Mouse (Mus musculus) hindbrain, postnatal 0 days (tissue): ENCODE data around the gene Zgpat. TPM values are rescaled to one million over a fixed set of nuclear protein-coding genes. Genes with fewer than 3 reads are reported as not detected.

Source experiments
- ATAC-seq: fragments of 200-750 bp; cut with Nextera tagmentation; 2 replicates; pipeline ENCODE4 v1.8.0; 2017; ENCODE audit warnings: mild to moderate bottlenecking, moderate TSS enrichment, moderate library complexity
- DNase-seq: peaks from one replicate; pipeline ENCODE4 v3.0.0-alpha.2; 2015; ENCODE audit warnings: low spot score
- H3K27ac ChIP-seq: fragments of 300-500 bp; sonication (generic); 2 replicates; pipeline ENCODE4 v1.5.1; 2014; ENCODE audit warnings: mild to moderate bottlenecking
- H3K27me3 ChIP-seq: fragments of 300-500 bp; sonication (generic); 2 replicates; pipeline ENCODE4 v1.6.1; 2014; ENCODE audit warnings: low read length, mixed read lengths; ENCODE audit not compliant: insufficient read depth
- H3K36me3 ChIP-seq: fragments of 300-500 bp; sonication (generic); 2 replicates; pipeline ENCODE4 v1.6.1; 2014; ENCODE audit warnings: low read length, mixed read lengths; ENCODE audit not compliant: insufficient read depth
- H3K4me1 ChIP-seq: fragments of 300-500 bp; sonication (generic); 2 replicates; pipeline ENCODE4 v1.6.1; 2014; ENCODE audit warnings: antibody characterized with exemption, low read length, mixed read lengths; ENCODE audit not compliant: insufficient read depth
- H3K4me2 ChIP-seq: fragments of 300-500 bp; sonication (generic); 2 replicates; pipeline ENCODE4 v1.6.1; 2014; ENCODE audit warnings: low read depth, mild to moderate bottlenecking, low read length, moderate library complexity, mixed read lengths
- H3K4me3 ChIP-seq: fragments of 300-500 bp; sonication (generic); 2 replicates; pipeline ENCODE4 v1.5.1; 2014; ENCODE audit warnings: low read length
- H3K9ac ChIP-seq: fragments of 300-500 bp; sonication (generic); replicated peaks from 2 replicates; pipeline ENCODE4 v1.6.1; 2014; ENCODE audit warnings: mild to moderate bottlenecking, low read length, moderate library complexity, mixed read lengths
- H3K9me3 ChIP-seq: fragments of 300-500 bp; sonication (generic); 2 replicates; pipeline ENCODE4 v1.6.1; 2016; ENCODE audit warnings: low read length, mixed read lengths
- CTCF ChIP-seq: IDR thresholded peaks from 2 replicates; pipeline ENCODE4 v1.5.1; 2016; ENCODE audit warnings: antibody characterized with exemption, control low read depth, low read depth
- WGBS: fragments of 180-500 bp; shearing (Covaris S2); extraction: QIAGEN DNeasy Blood & Tissue Kit; methylation state at CpG from one replicate; pipeline ENCODE4 v1.1.7; 2014; 5-methylcytosine and 5-hydroxymethylcytosine counted together
- polyA plus RNA-seq: library from polyadenylated mRNA; unstranded; fragments of >200 nt; fragmentation: Nextera tagmentation; extraction: Ambion mirVana; gene quantifications from 2 replicates; pipeline ENCODE4 v1.2.1, GENCODE M21; 2015
- total RNA-seq: library from RNA; depleted of rRNA; stranded (reverse); fragments of >200 nt; gene quantifications from 2 replicates; pipeline ENCODE4 v1.2.3, GENCODE M21; 2014

Zgpat gene
- total and polyA plus RNA-seq, 2 experiments from 2014 or later = 37.5 to 85.3 TPM

DNA sequence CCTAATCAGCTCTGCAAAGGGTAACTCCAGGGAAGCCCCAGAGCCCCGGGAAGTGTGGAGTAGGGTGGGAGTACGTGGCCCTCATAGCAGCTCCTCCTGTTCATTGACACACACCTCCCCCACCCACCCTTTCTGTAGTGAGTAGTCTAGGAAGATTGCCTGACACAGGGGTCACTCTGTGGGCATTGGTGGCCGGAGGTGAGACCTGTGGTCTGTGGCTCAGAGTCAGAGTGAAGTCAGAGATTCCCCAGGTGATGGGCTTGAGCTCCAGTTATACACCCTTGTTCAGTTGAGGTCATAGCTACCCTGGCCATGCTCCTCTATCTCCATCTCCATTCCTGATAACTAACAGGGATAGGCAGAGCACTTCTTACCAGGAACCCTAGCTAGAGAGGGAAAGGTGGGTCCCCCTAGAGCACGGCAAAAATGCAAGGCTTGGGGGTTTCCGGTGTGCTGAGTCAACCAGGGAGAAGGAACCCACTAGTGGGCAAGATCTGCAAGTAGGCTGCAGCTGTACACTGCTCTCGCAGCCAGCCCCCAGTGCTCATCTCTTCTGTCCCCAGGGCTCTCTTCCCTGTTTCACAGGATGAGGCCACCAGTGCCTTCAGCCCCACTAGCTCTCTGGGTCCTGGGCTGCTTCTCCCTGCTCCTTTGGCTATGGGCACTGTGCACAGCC, 17.0 kb downstream of the Zgpat start:
- Histone ChIP-seq H3K36me3 (peaks cover 44% of the 10 kb centered on the region), H3K9me3 (no peaks in the 10 kb centered on the region), H3K4me3 (no peak overlapping the region), H3K27me3 (no peaks in the 10 kb centered on the region), H3K27ac (no peak overlapping the region), H3K4me1 (peaks cover 6% of the 10 kb centered on the region; the same call in 1 of the 2 replicates), H3K4me2 (no peak overlapping the region), H3K9ac (no peak overlapping the region)
- 84% methylated on average over 6 of the region's 6 CpGs for WGBS
- DNase-seq (no peak), ATAC-seq (no peak)
- TF ChIP-seq CTCF = no peak

DNA sequence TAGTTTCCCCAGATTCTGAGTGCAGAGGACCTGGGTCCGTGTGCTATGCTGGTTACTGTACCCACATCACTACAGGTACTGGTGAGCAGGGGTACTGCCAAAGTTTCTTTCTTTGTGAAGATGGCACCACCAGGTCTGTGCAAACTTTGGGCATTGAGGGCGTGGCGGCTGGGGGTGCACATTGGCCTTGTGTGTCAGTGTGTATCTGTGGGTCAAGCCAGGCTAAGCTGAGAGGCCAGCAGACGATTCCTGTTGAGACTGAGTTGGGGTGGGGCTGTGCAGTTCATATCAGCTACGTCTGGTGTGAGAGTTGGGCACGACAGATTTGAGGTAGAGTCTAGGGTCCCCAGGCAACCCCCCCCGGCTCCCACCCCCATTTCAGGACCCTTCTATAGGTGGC, 19.7 kb downstream of the Zgpat start:
- Histone ChIP-seq H3K9ac (no peak overlapping the region), H3K4me1 (peaks cover 6% of the 10 kb centered on the region; the same call in 1 of the 2 replicates), H3K4me2 (no peak overlapping the region), H3K36me3 (peaks cover 30% of the 10 kb centered on the region), H3K27ac (peak overlapping the region; percentile 49; the same call in 1 of the 2 replicates), H3K9me3 (no peaks in the 10 kb centered on the region), H3K4me3 (no peak overlapping the region), H3K27me3 (no peaks in the 10 kb centered on the region)
- ATAC-seq = peak; percentile 27; the same call in 1 of the 2 replicates
- 85% methylated on average over 7 of the region's 7 CpGs for WGBS
- no peak for TF ChIP-seq CTCF
- no peak for DNase-seq

DNA sequence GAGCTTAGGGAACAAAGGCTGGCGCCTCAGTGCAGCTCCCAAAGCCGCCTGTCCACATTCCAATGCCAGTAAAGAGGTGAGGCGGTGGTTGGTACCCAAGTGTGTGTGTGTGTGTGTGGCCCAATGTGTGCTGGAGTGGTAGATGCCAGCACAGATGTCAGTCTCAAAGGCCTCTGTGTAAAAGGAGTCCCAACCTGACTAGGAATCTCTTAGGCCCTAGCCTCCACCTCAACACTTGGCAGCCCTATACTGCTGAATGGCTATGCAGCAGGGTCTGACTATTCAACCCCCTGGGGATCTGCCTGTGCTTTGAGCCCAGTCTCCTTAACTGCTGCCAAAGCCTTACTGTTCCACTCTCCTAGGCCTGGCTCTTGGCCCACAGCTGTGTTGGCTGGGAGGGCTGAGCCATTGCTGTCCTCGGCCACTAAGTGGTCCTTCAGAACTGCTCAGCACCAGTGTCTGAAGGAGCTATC, 20.2 kb downstream of the Zgpat start:
- H3K27ac ChIP-seq = peak overlapping the region; percentile 49; the same call in 1 of the 2 replicates
- H3K9ac ChIP-seq = 0 out of 2 replicates have a peak overlapping the region, but pooled peaks have one; percentile 14
- no peaks in the 10 kb centered on the region for H3K9me3 ChIP-seq
- peaks cover 6% of the 10 kb centered on the region; the same call in 1 of the 2 replicates for H3K4me1 ChIP-seq
- ATAC-seq (peak; percentile 79), DNase-seq (peak; percentile 80)
- H3K4me2 ChIP-seq = no peak overlapping the region
- no peak overlapping the region for H3K4me3 ChIP-seq
- no peaks in the 10 kb centered on the region for H3K27me3 ChIP-seq
- TF ChIP-seq CTCF = no peak
- H3K36me3 ChIP-seq = peaks cover 25% of the 10 kb centered on the region
- WGBS = 50% methylated on average over 4 of the region's 4 CpGs

DNA sequence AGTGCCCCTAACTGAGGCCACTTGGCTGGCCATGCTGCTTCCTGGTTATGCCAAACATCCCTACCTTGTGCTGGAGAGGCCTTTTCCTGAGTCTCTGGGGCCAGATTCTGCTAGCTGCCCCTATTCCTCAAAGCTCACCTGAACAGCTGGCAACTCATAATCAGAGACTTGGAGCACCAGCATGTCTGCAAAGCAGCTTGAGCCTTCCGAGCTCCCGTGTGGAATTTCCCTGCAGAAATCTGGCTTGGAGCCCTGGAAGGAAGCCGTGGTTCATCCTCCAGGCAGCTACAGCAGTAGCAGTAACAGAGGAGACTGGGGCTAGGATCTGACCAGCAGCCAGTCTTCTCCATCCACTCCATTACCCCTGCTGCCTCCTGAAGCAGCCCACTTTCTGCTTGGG, 21.2 kb downstream of the Zgpat start:
- H3K9me3 ChIP-seq = no peaks in the 10 kb centered on the region
- H3K9ac ChIP-seq = no peak overlapping the region
- DNase-seq (peak; percentile 44), ATAC-seq (no peak)
- H3K27ac ChIP-seq = peak overlapping the region; percentile 46; the same call in 1 of the 2 replicates
- WGBS = 44% methylated on average over 3 of the region's 3 CpGs
- no peak overlapping the region for H3K4me3 ChIP-seq
- H3K36me3 ChIP-seq = peaks cover 25% of the 10 kb centered on the region
- H3K27me3 ChIP-seq = no peaks in the 10 kb centered on the region
- no peak overlapping the region for H3K4me2 ChIP-seq
- peaks cover 6% of the 10 kb centered on the region; the same call in 1 of the 2 replicates for H3K4me1 ChIP-seq
- TF ChIP-seq CTCF = no peak

DNA sequence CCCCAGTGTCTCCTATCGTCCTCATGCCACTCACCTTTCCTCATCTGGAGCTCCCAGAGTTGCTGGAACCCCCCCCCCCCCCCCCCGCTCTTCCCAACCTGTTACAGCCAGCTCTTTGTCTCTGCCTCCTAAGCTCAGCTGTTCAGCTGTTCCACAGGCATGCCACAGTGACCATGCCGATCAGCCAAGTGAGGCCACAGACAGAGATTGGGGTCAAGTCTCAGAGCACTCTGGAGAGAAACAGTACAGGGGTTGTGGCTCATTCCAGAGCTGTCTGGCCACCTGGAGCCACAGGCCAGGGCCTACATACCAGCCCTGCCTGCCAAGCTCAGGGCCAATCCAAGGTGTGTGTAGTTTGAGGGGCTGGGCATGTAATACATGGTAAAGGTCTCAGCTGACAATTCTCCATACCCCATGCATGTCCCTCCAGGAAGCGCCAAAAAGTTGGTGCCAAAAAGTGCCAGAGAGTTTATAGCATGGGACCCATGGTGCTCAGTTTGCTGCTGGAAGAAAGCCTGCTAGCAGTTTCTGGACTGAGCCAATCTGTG, 22.0 kb downstream of the Zgpat start:
- no peak for DNase-seq
- 92% methylated on average over 3 of the region's 4 CpGs for WGBS
- Histone ChIP-seq H3K4me1 (peaks cover 6% of the 10 kb centered on the region; the same call in 1 of the 2 replicates), H3K27ac (no peak overlapping the region), H3K27me3 (no peaks in the 10 kb centered on the region), H3K36me3 (peaks cover 25% of the 10 kb centered on the region), H3K9ac (no peak overlapping the region), H3K4me3 (no peak overlapping the region), H3K9me3 (no peaks in the 10 kb centered on the region), H3K4me2 (no peak overlapping the region)
- no peak for TF ChIP-seq CTCF
- no peak for ATAC-seq

DNA sequence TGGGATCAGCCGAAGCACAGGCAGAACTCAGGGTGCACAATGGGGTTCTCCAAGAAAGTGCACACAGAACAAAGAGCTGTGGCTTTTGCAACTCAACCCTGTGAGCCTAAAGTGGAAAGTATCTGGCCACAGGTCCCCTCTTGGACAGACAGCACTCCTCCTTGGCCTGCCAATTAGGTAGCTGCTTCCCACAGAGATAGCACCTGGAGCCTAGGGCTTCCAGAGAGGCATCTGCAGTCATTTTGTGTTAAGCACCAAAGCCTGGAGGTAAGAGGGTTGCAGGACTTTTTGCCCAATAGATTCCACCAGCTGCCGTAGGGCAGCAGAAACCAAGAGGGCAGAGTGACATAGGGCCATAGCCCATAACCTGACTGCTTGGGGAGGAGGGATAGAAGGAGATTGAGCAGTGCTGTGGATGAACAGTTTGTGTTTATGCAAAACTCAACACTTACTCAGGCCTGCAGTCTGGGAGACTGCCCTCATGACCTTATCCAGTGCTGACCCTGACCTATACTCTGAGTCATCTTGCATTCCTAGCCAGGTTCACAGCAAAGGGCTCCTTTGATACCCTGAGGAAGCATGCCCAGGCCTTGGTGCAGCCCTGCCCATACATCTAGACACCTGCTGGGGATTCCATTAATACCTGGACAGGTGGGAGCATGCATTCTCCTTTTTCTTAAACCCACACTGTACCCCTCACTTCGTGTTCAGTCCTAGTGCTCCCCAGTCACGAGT, 25.6 kb downstream of the Zgpat start:
- Histone ChIP-seq H3K27me3 (no peaks in the 10 kb centered on the region), H3K36me3 (peaks cover 10% of the 10 kb centered on the region; the same call in 1 of the 2 replicates), H3K4me2 (no peak overlapping the region), H3K4me1 (peaks cover under 1% of the 10 kb centered on the region; the same call in 1 of the 2 replicates), H3K4me3 (no peak overlapping the region), H3K9me3 (no peaks in the 10 kb centered on the region), H3K27ac (no peak overlapping the region), H3K9ac (no peak overlapping the region)
- WGBS = 81% methylated on average over 4 of the region's 4 CpGs
- ATAC-seq (no peak), DNase-seq (no peak)
- no peak for TF ChIP-seq CTCF
